Mouse (Mus musculus): ENCODE results near the gene Cfap300.

The Cfap300 gene

GRCm38 (mm10) chr9:7980162-7980561, 62.5 kb downstream of the Cfap300 start:
- no peak for DNase-seq

- DNase-seq: no peak
Observed at GRCm38 (mm10) chr9:7979153-7979916, 63.3 kb downstream of the Cfap300 start.

GRCm38 (mm10) chr9:7978502-7978901, 64.1 kb downstream of the Cfap300 start:
- DNase-seq: no peak

GRCm38 (mm10) chr9:7977587-7977986, 65.0 kb downstream of the Cfap300 start:
- DNase-seq: no peak

- no peak for DNase-seq
Observed at GRCm38 (mm10) chr9:7971993-7972392, 70.6 kb downstream of the Cfap300 start.

Measured in spleen, adult 18-20 months (tissue).